Mouse (Mus musculus): Measurements from ENCODE around the gene Olfr308. TPM values are rescaled to one million over a fixed set of nuclear protein-coding genes. Genes with fewer than 3 reads are reported as not detected.
"Not testable (repeated sequence)": the region's sequence is repeated elsewhere in the genome, so short reads cannot be mapped to it uniquely, and the experiment has no call there.

Gene Olfr308
- not detected for total RNA-seq (2021)

DNA sequence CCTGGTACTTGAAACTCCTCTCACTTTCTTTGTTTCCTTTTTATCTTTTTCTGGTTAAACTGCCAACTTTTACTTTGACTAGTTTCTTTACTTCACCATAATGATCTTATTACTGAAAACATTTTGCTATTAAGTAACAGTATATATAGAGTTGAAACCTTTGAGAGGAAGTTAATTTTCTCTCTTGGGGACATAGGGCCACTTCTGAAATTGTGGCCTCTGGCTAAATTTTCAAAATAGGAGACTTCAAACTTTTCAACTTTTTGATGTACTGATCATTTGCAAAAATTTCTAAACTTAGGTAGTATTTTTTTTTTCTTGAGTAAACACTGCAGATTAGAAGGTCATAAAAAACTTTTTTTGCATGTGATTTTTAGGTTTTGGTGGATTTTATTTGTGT lies at the start of gene Olfr308:
Gene Olfr308, minus strand, starts transcription at position 101 of the 400 bp plus-strand sequence.
- DNase-seq, result no peak

DNA sequence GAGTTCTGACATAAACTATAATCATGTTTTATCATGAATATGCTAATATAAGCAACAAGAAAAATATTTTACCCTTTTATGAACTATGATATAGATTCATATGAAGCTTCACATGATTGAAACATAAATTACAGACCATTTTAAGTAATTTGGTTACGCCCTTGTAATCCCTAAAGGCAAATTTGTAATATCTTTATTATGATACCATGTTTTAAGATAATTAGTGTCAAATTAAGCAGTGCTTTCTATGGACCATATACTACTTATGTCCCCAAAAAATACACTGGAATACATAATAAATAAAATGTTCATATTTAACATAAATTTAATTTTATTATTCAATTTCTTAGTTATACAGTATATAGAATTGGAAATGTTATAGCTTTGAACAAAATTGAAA lies 41.4 kb upstream of the Olfr308 start, which contains the start of gene Olfr305:
Gene Olfr305, minus strand, starts transcription at position 101 of the 400 bp plus-strand sequence.
- DNase-seq, result no peak

DNA sequence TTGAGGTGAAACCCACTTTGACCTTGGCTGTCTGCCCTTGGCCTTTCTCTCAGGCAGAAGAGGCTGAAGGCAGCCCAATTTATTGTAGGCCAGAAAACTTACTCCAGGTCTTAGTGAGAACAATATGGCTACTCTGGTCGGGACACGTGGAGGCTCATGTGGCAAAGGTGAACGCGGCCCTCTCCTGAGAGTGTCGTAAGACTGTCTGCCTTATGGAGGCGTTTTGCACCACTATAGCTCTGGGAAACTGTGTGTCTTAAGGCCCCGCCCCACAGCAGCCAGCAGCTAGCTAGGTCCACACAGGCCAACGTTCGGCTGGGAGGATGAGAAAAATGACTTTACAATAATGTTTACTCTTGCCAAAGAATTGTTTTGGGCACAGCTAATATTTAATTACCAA lies 20.9 kb upstream of the Olfr308 start:
- DNase-seq, result not testable (repeated sequence)

DNA sequence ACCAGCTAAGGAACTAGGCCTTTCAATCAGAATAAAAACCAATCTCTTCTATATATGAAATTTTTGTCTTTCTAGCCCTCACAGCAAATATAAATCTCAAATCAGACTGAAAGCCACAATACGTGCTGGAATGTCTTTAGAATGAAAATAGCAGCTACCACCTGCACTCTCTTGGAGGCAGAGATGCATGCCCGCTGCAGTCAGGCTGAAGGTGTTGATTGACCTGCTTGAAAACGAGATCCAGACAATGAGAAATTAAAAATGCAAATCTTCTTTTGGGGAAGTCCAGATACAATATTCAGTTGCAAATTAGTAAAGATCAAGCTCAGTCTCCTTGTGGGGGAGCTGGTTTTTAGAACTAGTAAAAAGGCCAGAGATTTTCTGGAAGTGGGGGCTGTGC lies 18.8 kb upstream of the Olfr308 start:
- DNase-seq, result no peak

DNA sequence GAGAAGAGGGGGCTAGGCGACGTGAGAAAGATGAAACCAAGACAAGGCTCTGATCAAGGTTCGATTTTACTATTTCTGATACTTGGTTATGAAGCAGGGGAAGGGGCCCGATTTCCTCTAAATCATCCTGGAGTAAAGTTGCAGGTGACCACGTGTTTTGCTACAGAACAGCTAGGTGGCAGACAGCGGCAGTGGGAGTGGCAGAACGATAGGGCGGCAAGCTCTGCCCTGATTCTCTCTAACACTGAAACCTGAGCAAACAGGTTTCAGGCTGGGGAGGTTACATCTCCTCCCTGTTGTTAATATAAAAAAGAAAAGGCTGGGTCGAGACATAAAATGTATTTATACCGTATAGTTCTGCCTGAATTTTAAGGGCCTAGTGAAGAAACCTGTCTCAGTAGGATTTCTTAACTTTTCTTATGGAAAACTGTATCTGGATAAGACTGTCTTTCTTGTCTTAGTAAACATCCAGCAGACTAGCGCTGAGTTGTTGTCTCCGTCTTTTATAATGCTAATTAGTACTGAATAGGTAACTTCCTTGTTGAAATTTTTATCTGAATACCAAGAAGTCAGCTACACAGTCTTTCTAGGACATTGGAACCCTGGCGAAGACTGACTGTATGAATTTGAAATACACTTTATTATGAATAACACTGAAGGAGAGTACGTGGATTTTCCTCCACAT lies 17.6 kb upstream of the Olfr308 start:
- no peak for DNase-seq

DNA sequence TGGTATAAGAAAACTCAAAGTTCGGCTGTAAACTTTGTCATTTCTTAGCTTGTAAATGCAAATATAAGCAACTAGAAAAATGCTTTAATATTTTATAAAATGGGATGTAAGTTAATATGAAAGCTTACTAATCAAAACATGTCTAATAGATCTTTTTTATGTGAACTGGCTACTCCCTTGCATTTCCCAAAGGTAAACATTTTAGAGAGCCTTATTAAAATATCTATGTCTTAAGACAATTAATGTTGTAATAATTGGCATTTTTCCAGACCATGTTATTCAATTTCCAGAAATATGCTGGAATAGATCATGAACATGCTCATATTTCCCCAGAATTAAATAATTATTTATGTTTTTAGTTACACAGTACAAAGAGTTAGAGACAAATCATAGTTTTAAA lies 12.1 kb upstream of the Olfr308 start, which contains the start of gene Olfr307:
Gene Olfr307, minus strand, starts transcription at position 101 of the 400 bp plus-strand sequence.
- no peak for DNase-seq

DNA sequence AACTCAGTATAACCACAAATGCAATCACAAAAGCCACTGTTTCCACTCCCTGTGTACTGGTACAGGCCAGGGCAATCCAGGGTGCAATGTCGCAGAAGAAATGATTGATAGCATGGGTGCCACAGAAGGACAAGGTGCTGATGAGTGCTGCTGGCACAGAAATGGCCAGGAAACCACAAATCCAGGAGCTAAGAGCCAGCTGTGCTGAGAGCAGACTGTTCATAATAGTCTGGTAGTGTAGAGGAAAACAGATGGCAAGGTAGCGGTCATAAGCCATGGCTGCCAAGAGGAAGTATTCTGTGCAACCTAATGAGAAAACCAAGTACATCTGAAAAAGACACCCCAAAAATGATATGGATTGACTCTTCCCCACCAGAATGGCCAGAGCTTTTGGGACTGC lies 4.1 kb downstream of the Olfr308 start:
- DNase-seq, result no peak

DNA sequence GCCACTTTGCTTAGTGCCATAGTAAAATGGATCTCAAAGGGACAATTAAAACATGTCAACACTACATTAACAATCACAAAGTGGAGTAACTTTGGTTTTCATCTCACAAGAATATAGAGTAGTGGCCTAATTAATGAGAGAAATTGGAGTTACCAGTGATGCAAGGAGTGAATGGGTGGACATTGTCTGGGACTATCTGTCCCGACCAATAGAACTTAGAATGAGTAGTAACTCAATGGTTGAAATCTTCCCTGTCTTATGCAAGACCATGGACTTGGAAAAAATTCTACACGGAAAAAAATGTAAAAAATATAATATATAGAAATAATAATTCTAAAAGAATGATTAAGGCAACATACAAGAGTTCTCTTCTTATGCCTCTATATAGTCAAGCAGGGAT lies 11.8 kb downstream of the Olfr308 start, which contains the start of gene Olfr309:
Gene Olfr309, minus strand, starts transcription at position 101 of the 400 bp plus-strand sequence.
- DNase-seq, result no peak

DNA sequence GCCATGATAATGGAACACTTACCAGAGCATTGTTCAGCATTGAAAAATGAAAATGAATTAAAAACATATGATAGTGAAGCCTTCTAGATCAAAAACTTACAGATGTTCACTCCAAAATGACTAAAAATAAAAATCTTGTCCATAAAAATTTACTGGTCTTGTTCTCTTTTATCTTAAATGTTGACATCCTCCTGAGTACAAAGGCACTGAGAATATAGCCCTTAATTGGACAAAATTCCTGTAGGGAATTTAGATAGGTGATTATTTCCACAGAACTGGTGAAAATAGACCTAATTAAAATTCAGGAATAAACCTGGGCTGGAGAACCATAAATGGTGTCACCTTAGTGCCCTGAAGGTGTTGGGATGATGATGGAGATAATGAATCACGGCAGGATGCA lies 48.4 kb downstream of the Olfr308 start, which contains the start of gene Olfr310:
Gene Olfr310, minus strand, starts transcription at position 101 of the 400 bp plus-strand sequence.
- no peak for DNase-seq

Small RNAs within 50 kb of the gene (microRNA-seq; reads per million reads assigned to microRNA genes)
- gene Gm23192, result 0 reads per million in 2 experiments

Other genes with a start within 250 kb of the Olfr308 start
- not detected for gene Vmn2r75, start 153.9 kb downstream of the Olfr308 start, total RNA-seq (2021)
- not detected for gene Vmn2r76, start 79.3 kb downstream of the Olfr308 start, total RNA-seq (2021)
- not detected for gene Olfr310, start 48.5 kb downstream of the Olfr308 start, total RNA-seq (2021)
- not detected for gene Olfr309, start 11.9 kb downstream of the Olfr308 start, total RNA-seq (2021)
- gene Olfr307, start 12.0 kb upstream of the Olfr308 start, total RNA-seq (2021), result not detected
- gene Olfr305, start 41.3 kb upstream of the Olfr308 start, total RNA-seq (2021), result not detected
- not detected for gene Olfr304, start 61.0 kb upstream of the Olfr308 start, total RNA-seq (2021)
- not detected for gene Olfr303, start 72.2 kb upstream of the Olfr308 start, total RNA-seq (2021)
- gene Olfr301, start 78.2 kb upstream of the Olfr308 start, total RNA-seq (2021), result not detected
- gene Olfr299, start 134.3 kb upstream of the Olfr308 start, total RNA-seq (2021), result not detected
- gene Olfr298, start 166.9 kb upstream of the Olfr308 start, total RNA-seq (2021), result not detected
- gene Olfr297, start 194.3 kb upstream of the Olfr308 start, total RNA-seq (2021), result not detected